Mouse (Mus musculus) erythroblast, embryonic 14.5 days (primary cell): Measurements from ENCODE around the gene Nt5c3b.

ENCODE experiments used
- GATA1 ChIP-seq: IDR thresholded peaks from 2 replicates; pipeline ENCODE4 v1.6.1; 2012; ENCODE audit warnings: low read length, inconsistent platforms, mixed read lengths
- TAL1 ChIP-seq: IDR thresholded peaks from 3 replicates; pipeline ENCODE4 v1.6.1; 2012; ENCODE audit warnings: low read length, inconsistent platforms, mixed read lengths

- no peak for TF ChIP-seq TAL1
- no peak for TF ChIP-seq GATA1
Measured at GRCm38 (mm10) chr11:100421537-100421936, 20.1 kb downstream of the Nt5c3b start.
